Mouse (Mus musculus) stomach, embryonic 16.5 days (tissue): Measurements from ENCODE around the gene Mllt3. TPM values are rescaled to one million over a fixed set of nuclear protein-coding genes. Genes with fewer than 3 reads are reported as not detected.
A peak's percentile ranks its signal among the peaks of the same experiment; 100 is the strongest.

ENCODE experiments used
- ATAC-seq: fragments of 200-750 bp; cut with Nextera tagmentation; 2 replicates; pipeline ENCODE4 v1.8.0; 2017; ENCODE audit warnings: moderate number of reproducible peaks, moderate TSS enrichment; ENCODE audit not compliant: insufficient read depth, low FRiP score
- H3K27ac ChIP-seq: fragments of 300-500 bp; sonication (generic); 2 replicates; pipeline ENCODE4 v1.5.1; 2014; ENCODE audit warnings: low read length
- H3K27me3 ChIP-seq: fragments of 300-500 bp; sonication (generic); 2 replicates; pipeline ENCODE4 v1.6.1; 2014; ENCODE audit warnings: low read length, control low read depth, mixed read lengths; ENCODE audit not compliant: control insufficient read depth, insufficient read depth
- H3K36me3 ChIP-seq: fragments of 300-500 bp; sonication (generic); 2 replicates; pipeline ENCODE4 v1.6.1; 2014; ENCODE audit warnings: low read length; ENCODE audit not compliant: control insufficient read depth, insufficient read depth
- H3K4me1 ChIP-seq: fragments of 300-500 bp; sonication (generic); 2 replicates; pipeline ENCODE4 v1.6.1; 2014; ENCODE audit warnings: low read length, control low read depth, mixed read lengths; ENCODE audit not compliant: control insufficient read depth, insufficient read depth
- H3K4me2 ChIP-seq: fragments of 300-500 bp; sonication (generic); 2 replicates; pipeline ENCODE4 v1.6.1; 2014; ENCODE audit warnings: low read depth, low read length, mixed read lengths
- H3K4me3 ChIP-seq: fragments of 300-500 bp; sonication (generic); replicated peaks from 2 replicates; pipeline ENCODE4 v1.5.1; 2014; ENCODE audit warnings: mild to moderate bottlenecking, low read length
- H3K9ac ChIP-seq: fragments of 300-500 bp; sonication (generic); 2 replicates; pipeline ENCODE4 v1.6.1; 2014; ENCODE audit warnings: low read length
- H3K9me3 ChIP-seq: fragments of 300-500 bp; sonication (generic); replicated peaks from 2 replicates; pipeline ENCODE4 v1.6.1; 2016; ENCODE audit warnings: low read length, control low read depth; ENCODE audit not compliant: control insufficient read depth
- WGBS: fragments of 180-500 bp; shearing (Covaris S2); extraction: QIAGEN DNeasy Blood & Tissue Kit; methylation state at CpG from one replicate; pipeline ENCODE4 v1.1.7; 2014; 5-methylcytosine and 5-hydroxymethylcytosine counted together
- polyA plus RNA-seq: library from polyadenylated mRNA; unstranded; fragments of >200 nt; fragmentation: Nextera tagmentation; extraction: Ambion mirVana; gene quantifications from 2 replicates; pipeline ENCODE4 v1.2.1, GENCODE M21; 2015

The Mllt3 gene
- polyA plus RNA-seq, 1 experiment from 2014 or later, result 41.5 TPM

DNA sequence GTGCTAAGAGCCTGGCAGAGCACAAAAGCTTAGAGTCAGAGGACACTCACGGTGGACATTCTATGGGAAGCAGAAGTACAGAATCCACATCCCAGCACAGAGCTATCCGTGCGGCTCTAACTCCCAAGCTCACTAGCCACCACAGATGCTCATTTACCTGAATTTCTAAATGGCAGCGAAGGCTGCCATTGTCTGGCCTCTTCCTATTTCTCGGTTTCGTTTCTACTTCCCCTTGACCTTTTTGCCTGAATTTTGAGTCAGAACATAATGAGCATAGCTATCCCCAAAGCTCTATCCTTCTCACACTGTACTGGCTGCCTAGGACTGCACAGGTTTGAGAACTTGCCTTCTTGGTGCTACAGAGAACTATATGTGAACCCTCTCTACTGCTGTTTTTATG lies 274.1 kb downstream of the Mllt3 start:
- 90% methylated on average over 6 of the region's 6 CpGs for WGBS
- no peaks in the 10 kb centered on the region for H3K9me3 ChIP-seq
- H3K27ac ChIP-seq, result no peak overlapping the region
- no peaks in the 10 kb centered on the region for H3K36me3 ChIP-seq
- H3K27me3 ChIP-seq, result no peaks in the 10 kb centered on the region
- no peaks in the 10 kb centered on the region for H3K4me1 ChIP-seq
- no peak overlapping the region for H3K4me2 ChIP-seq
- ATAC-seq, result no peak
- H3K9ac ChIP-seq, result no peak overlapping the region
- H3K4me3 ChIP-seq, result no peak overlapping the region

DNA sequence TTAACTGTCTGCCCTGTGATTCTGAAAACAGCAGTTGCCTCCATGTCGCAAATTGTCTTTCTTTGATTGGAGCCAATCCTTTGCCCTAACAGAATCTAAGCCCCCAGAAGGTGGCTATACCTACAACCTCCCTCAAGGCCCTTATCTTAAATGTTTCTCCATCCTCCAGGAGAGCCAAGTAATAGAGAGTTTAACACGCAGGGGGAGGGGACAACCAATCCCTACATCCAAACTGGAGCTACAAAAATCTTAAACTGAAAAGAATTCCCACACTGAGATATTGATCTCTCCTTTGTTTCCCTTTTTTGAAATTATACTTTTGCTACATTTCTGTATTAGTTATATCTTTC lies 281.7 kb downstream of the Mllt3 start:
- Histone ChIP-seq H3K36me3 (no peaks in the 10 kb centered on the region), H3K4me2 (no peak overlapping the region), H3K4me1 (peaks cover 4% of the 10 kb centered on the region; the same call in 1 of the 2 replicates), H3K9me3 (no peaks in the 10 kb centered on the region), H3K27ac (no peak overlapping the region), H3K4me3 (no peak overlapping the region), H3K9ac (no peak overlapping the region), H3K27me3 (no peaks in the 10 kb centered on the region)
- ATAC-seq, result no peak
- 79% methylated on average over 2 of the region's 2 CpGs for WGBS

DNA sequence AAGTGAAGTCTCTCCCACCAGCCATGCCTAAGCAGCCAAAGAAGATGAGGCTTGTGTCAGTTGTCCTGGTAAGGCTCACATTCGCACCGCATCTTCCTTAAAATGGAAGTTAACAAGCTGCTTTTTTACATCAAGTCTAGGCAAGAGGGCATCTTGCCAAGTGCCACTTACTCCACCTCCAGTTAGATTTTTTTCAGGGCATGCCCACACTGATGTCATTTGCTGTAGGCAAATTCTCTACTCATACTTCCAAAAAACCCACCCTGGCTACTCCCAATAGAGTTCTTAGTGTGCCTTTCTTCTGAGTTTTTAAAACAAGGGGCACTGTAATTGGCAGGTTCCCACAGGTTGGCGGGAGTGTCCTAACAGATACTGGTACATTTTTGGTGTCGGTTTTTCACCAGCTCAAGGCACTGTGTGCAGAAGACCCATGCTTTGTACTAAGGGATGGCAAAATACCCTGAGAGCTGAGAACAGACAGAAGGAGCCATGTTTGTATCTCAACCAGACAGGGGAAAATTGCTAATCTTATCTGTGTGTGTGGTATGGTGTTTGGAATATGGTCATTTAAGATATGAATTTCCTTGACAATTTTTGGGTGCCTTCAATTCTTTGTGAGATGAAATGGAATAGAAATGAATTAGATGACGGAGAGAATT lies 282.2 kb downstream of the Mllt3 start:
- no peak for ATAC-seq
- H3K4me3 ChIP-seq, result no peak overlapping the region
- WGBS, result 86% methylated on average over 5 of the region's 5 CpGs
- no peaks in the 10 kb centered on the region for H3K27me3 ChIP-seq
- H3K9ac ChIP-seq, result no peak overlapping the region
- H3K36me3 ChIP-seq, result no peaks in the 10 kb centered on the region
- peaks cover 4% of the 10 kb centered on the region; the same call in 1 of the 2 replicates for H3K4me1 ChIP-seq
- no peak overlapping the region for H3K27ac ChIP-seq
- H3K9me3 ChIP-seq, result no peaks in the 10 kb centered on the region
- H3K4me2 ChIP-seq, result no peak overlapping the region

DNA sequence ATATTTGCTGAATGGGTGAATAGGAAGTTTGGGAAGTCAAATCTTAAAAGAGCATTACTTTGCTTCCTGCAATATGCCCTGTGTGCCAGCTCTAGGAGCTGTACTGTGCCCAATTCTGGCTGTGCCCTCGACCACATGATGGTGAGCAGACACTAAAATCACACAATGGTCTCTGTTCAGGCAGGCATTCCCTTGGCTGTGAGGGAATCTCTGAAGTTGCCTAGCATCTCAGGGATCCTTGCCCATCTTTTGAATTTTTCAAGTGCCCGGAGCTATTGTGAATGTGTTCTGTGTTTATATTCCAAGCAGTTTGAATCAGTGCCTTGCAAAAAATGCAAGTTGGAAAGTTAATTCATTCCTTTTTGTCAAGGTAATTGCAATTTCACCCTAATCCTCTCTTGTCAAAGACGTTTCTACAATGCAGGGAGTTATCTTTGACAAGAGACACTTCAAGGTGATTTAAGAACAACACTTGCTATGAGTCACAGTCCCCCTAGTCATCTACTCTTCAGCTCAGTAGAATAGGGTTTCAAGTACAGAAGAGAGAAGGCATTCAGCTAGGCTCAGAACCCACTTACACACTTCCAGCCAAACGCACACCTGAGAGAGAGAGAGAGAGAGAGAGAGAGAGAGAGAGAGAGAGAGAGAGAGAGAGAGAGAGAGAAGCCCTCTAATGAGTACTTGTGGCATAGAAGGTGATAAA lies 283.5 kb downstream of the Mllt3 start:
- Histone ChIP-seq H3K9me3 (no peaks in the 10 kb centered on the region), H3K27me3 (no peaks in the 10 kb centered on the region), H3K27ac (no peak overlapping the region), H3K4me1 (peaks cover 4% of the 10 kb centered on the region; the same call in 1 of the 2 replicates), H3K4me3 (no peak overlapping the region), H3K4me2 (no peak overlapping the region), H3K9ac (no peak overlapping the region), H3K36me3 (no peaks in the 10 kb centered on the region)
- WGBS, result 39% methylated on average over 4 of the region's 4 CpGs
- no peak for ATAC-seq

DNA sequence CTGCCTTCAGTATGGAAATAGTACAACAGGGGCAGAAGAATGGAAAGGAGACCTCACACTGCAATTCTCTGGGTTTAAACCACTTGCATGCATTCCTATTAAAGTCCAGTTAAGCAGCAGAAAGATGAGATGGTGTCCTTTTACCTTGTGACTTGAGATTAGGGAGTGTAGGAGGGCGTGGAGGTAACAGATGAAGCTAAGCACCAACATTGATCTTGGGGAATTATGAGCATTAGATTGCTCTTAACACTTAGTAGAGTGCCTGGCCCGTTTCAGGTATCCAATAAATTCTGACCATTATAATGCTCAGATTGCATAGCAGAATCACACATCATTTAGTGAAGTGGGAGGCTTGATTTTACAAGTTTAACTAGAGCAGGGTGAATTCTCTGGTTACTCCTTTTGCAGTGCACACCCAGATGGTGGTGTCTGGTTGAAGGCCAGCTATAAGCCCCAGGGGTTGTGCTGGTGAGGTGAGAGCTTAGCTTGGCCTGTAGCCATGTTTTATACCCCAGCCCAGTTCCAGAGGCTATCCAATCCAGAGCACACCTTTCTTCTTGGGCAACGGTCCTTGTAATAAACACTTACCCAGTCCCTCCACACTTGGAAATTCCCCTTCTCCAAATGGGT lies 288.0 kb downstream of the Mllt3 start:
- ATAC-seq, result no peak
- Histone ChIP-seq H3K36me3 (no peaks in the 10 kb centered on the region), H3K4me1 (peaks cover 4% of the 10 kb centered on the region; the same call in 1 of the 2 replicates), H3K9me3 (no peaks in the 10 kb centered on the region), H3K27me3 (no peaks in the 10 kb centered on the region), H3K4me3 (no peak overlapping the region), H3K9ac (no peak overlapping the region), H3K4me2 (no peak overlapping the region), H3K27ac (no peak overlapping the region)
- 71% methylated on average over 3 of the region's 3 CpGs for WGBS

DNA sequence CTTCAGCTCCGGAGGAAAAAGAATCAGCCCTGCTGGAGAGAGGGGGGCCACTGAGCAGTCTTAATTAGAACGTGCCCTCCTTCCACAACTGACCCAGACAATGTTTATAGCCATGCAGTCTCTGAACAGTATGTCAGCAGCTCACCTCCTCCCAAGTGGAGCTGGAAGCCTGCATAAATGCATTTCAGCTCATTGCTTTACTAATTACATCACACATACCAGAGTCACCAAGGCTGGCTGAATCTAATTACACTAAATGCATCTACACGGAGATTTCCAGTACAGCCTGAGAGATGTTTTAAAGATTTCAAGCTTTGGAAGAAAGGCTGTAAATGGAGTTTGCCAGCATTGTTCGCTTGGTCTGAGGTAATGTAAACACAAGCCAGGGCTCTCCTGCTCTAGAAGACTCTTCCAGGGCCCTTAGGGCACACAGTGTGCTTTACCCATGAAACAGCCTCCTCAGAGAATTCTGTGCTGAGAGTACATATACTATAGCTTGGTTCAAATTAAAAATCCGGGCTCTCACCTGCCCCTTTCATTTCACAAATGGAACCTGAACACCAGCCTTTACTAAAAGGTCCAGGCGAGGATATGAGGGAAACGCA lies 293.5 kb downstream of the Mllt3 start:
- no peak overlapping the region for H3K4me3 ChIP-seq
- 45% methylated on average over 7 of the region's 7 CpGs for WGBS
- no peaks in the 10 kb centered on the region for H3K27me3 ChIP-seq
- H3K9me3 ChIP-seq, result no peaks in the 10 kb centered on the region
- peak; percentile 33; the same call in 1 of the 2 replicates for ATAC-seq
- H3K4me1 ChIP-seq, result 0 out of 2 replicates have a peak, but pooled peaks cover 4% of the 10 kb centered on the region
- H3K4me2 ChIP-seq, result no peak overlapping the region
- no peak overlapping the region for H3K27ac ChIP-seq
- H3K9ac ChIP-seq, result no peak overlapping the region
- H3K36me3 ChIP-seq, result no peaks in the 10 kb centered on the region

DNA sequence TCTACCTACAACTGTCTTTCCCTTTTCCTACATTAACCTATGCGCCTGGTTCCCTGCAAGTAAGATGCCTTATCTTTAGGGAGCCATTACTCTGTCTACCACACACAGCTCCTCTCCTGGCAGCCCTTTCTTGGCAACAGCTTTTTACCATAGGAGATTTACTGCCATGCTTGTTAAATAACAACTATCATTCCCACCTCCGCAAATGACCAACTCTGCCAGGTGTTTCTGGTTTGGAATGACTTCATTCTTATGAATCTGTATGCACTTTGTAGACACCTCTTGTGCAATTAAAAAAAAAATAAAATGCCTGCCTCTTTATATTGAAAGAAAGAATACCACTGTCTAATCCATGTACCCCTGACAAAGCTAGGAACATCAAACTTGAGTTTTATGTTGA lies 294.1 kb downstream of the Mllt3 start:
- Histone ChIP-seq H3K27ac (no peak overlapping the region), H3K36me3 (no peaks in the 10 kb centered on the region), H3K9me3 (no peaks in the 10 kb centered on the region), H3K9ac (no peak overlapping the region), H3K27me3 (no peaks in the 10 kb centered on the region), H3K4me2 (no peak overlapping the region), H3K4me1 (0 out of 2 replicates have a peak, but pooled peaks cover 4% of the 10 kb centered on the region), H3K4me3 (no peak overlapping the region)
- ATAC-seq, result no peak
- 80% methylated on average over 2 of the region's 2 CpGs for WGBS

DNA sequence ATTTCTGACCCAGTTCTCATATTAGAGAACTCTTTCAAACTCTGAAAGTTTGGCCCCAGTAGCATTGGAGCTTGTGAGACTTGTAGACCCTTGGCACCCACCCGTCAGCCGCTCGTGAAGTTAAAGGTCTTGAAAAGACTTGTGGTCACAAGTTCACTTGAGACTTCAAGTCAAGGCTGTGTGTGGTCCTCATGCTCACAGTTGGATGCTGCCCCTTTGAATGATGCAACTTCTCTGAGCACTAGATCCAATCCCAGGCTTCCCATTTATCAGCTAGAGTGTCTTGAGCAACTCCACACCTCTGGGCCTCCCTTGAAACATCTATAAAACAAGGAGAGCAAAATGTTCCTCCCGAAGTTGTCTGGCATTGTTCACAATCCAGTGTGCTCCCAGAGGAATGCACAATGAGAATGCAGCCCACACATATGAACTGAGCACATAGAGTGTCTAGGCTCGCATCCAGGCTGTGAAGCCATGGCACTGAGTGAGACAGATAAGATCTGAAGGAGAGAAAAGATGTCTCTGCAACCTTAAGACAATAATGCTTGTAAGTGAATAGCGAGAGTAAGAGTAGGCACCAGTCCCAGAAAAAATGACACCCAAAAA lies 295.9 kb downstream of the Mllt3 start:
- WGBS, result 78% methylated on average over 6 of the region's 6 CpGs
- Histone ChIP-seq H3K9me3 (no peaks in the 10 kb centered on the region), H3K27me3 (no peaks in the 10 kb centered on the region), H3K36me3 (no peaks in the 10 kb centered on the region), H3K27ac (no peak overlapping the region), H3K4me2 (no peak overlapping the region), H3K4me1 (0 out of 2 replicates have a peak, but pooled peaks cover 4% of the 10 kb centered on the region), H3K9ac (no peak overlapping the region), H3K4me3 (no peak overlapping the region)
- no peak for ATAC-seq
